Mouse (Mus musculus) hindbrain, postnatal 0 days (tissue): Measurements from ENCODE around the gene Nfkbil1. TPM values are rescaled to one million over a fixed set of nuclear protein-coding genes. Genes with fewer than 3 reads are reported as not detected.
"Not testable (repeated sequence)": the region's sequence is repeated elsewhere in the genome, so short reads cannot be mapped to it uniquely, and the experiment has no call there.

ENCODE experiments used
- ATAC-seq: fragments of 200-750 bp; cut with Nextera tagmentation; 2 replicates; pipeline ENCODE4 v1.8.0; 2017; ENCODE audit warnings: mild to moderate bottlenecking, moderate TSS enrichment, moderate library complexity
- DNase-seq: peaks from one replicate; pipeline ENCODE4 v3.0.0-alpha.2; 2015; ENCODE audit warnings: low spot score
- H3K27ac ChIP-seq: fragments of 300-500 bp; sonication (generic); 2 replicates; pipeline ENCODE4 v1.5.1; 2014; ENCODE audit warnings: mild to moderate bottlenecking
- H3K27me3 ChIP-seq: fragments of 300-500 bp; sonication (generic); 2 replicates; pipeline ENCODE4 v1.6.1; 2014; ENCODE audit warnings: low read length, mixed read lengths; ENCODE audit not compliant: insufficient read depth
- H3K36me3 ChIP-seq: fragments of 300-500 bp; sonication (generic); 2 replicates; pipeline ENCODE4 v1.6.1; 2014; ENCODE audit warnings: low read length, mixed read lengths; ENCODE audit not compliant: insufficient read depth
- H3K4me1 ChIP-seq: fragments of 300-500 bp; sonication (generic); 2 replicates; pipeline ENCODE4 v1.6.1; 2014; ENCODE audit warnings: antibody characterized with exemption, low read length, mixed read lengths; ENCODE audit not compliant: insufficient read depth
- H3K4me2 ChIP-seq: fragments of 300-500 bp; sonication (generic); 2 replicates; pipeline ENCODE4 v1.6.1; 2014; ENCODE audit warnings: low read depth, mild to moderate bottlenecking, low read length, moderate library complexity, mixed read lengths
- H3K4me3 ChIP-seq: fragments of 300-500 bp; sonication (generic); 2 replicates; pipeline ENCODE4 v1.5.1; 2014; ENCODE audit warnings: low read length
- H3K9ac ChIP-seq: fragments of 300-500 bp; sonication (generic); replicated peaks from 2 replicates; pipeline ENCODE4 v1.6.1; 2014; ENCODE audit warnings: mild to moderate bottlenecking, low read length, moderate library complexity, mixed read lengths
- H3K9me3 ChIP-seq: fragments of 300-500 bp; sonication (generic); 2 replicates; pipeline ENCODE4 v1.6.1; 2016; ENCODE audit warnings: low read length, mixed read lengths
- CTCF ChIP-seq: IDR thresholded peaks from 2 replicates; pipeline ENCODE4 v1.5.1; 2016; ENCODE audit warnings: antibody characterized with exemption, control low read depth, low read depth
- WGBS: fragments of 180-500 bp; shearing (Covaris S2); extraction: QIAGEN DNeasy Blood & Tissue Kit; methylation state at CpG from one replicate; pipeline ENCODE4 v1.1.7; 2014; 5-methylcytosine and 5-hydroxymethylcytosine counted together
- polyA plus RNA-seq: library from polyadenylated mRNA; unstranded; fragments of >200 nt; fragmentation: Nextera tagmentation; extraction: Ambion mirVana; gene quantifications from 2 replicates; pipeline ENCODE4 v1.2.1, GENCODE M21; 2015
- total RNA-seq: library from RNA; depleted of rRNA; stranded (reverse); fragments of >200 nt; gene quantifications from 2 replicates; pipeline ENCODE4 v1.2.3, GENCODE M21; 2014

The Nfkbil1 gene
- total and polyA plus RNA-seq, 2 experiments from 2014 or later = 12.9 to 15.5 TPM

GRCm38 (mm10) chr17:35236996-35237395, 1.4 kb upstream of the Nfkbil1 start:
- no peak for TF ChIP-seq CTCF

GRCm38 (mm10) chr17:35236390-35236746, 776 bp upstream of the Nfkbil1 start:
- H3K27ac ChIP-seq = peak overlapping the region; percentile 98
- peak overlapping the region; percentile 54 for H3K4me3 ChIP-seq
- H3K4me1 ChIP-seq = peaks cover 5% of the 10 kb centered on the region; the same call in 1 of the 2 replicates
- WGBS = under 1% methylated on average over 18 of the region's 18 CpGs
- peak; percentile 95 for DNase-seq
- peak; percentile 85 for ATAC-seq
- H3K9ac ChIP-seq = peak overlapping the region; percentile 77
- peak; percentile 99 for TF ChIP-seq CTCF
- no peaks in the 10 kb centered on the region for H3K27me3 ChIP-seq
- H3K9me3 ChIP-seq = no peaks in the 10 kb centered on the region
- H3K4me2 ChIP-seq = peak overlapping the region; percentile 87
- H3K36me3 ChIP-seq = 0 out of 2 replicates have a peak, but pooled peaks cover 8% of the 10 kb centered on the region

More at GRCm38 (mm10) chr17:35236996-35237395, 1.4 kb upstream of the Nfkbil1 start:
- Histone ChIP-seq H3K4me1 (peaks cover 5% of the 10 kb centered on the region; the same call in 1 of the 2 replicates), H3K27me3 (no peaks in the 10 kb centered on the region), H3K4me2 (peak overlapping the region; percentile 87), H3K27ac (peak overlapping the region; percentile 98), H3K9ac (peak overlapping the region; percentile 77), H3K36me3 (0 out of 2 replicates have a peak, but pooled peaks cover 8% of the 10 kb centered on the region), H3K4me3 (peak overlapping the region; percentile 54), H3K9me3 (no peaks in the 10 kb centered on the region)
- no peak for ATAC-seq
- DNase-seq = no peak
- 73% methylated on average over 9 of the region's 9 CpGs for WGBS

GRCm38 (mm10) chr17:35234903-35235302, 689 bp downstream of the Nfkbil1 start:
- no peak for DNase-seq
- Histone ChIP-seq H3K4me1 (no peaks in the 10 kb centered on the region), H3K27ac (peak overlapping the region; percentile 98)

GRCm38 (mm10) chr17:35234090-35234489, 1.5 kb downstream of the Nfkbil1 start:
- peaks cover 23% of the 10 kb centered on the region for H3K36me3 ChIP-seq
- DNase-seq, H3K9ac ChIP-seq, H3K4me1 ChIP-seq, H3K9me3 ChIP-seq, ATAC-seq, H3K27ac ChIP-seq, H3K4me2 ChIP-seq, H3K4me3 ChIP-seq, H3K27me3 ChIP-seq: not testable (repeated sequence)
- WGBS = 81% methylated on average over 7 of the region's 7 CpGs

More at GRCm38 (mm10) chr17:35234903-35235302, 689 bp downstream of the Nfkbil1 start:
- H3K9me3 ChIP-seq = no peaks in the 10 kb centered on the region
- H3K9ac ChIP-seq = peak overlapping the region; percentile 77
- H3K4me2 ChIP-seq = peak overlapping the region; percentile 87
- TF ChIP-seq CTCF = no peak
- ATAC-seq = no peak
- no peaks in the 10 kb centered on the region for H3K27me3 ChIP-seq
- peaks cover 14% of the 10 kb centered on the region for H3K36me3 ChIP-seq
- 9% methylated on average over 31 of the region's 31 CpGs for WGBS
- H3K4me3 ChIP-seq = peak overlapping the region; percentile 54

GRCm38 (mm10) chr17:35233114-35233980, 2.2 kb downstream of the Nfkbil1 start, which contains the start of gene Atp6v1g2:
Atp6v1g2 (plus strand) TSS chr17:35233660.
- Histone ChIP-seq H3K27me3 (no peaks in the 10 kb centered on the region), H3K27ac (no peak within 1 kb of the TSS; the same call in 1 of the 2 replicates), H3K9me3 (no peaks in the 10 kb centered on the region), H3K4me3 (peak within 1 kb of the TSS; percentile 54; the same call in 1 of the 2 replicates), H3K36me3 (peaks cover 25% of the 10 kb centered on the region), H3K4me2 (peak within 1 kb of the TSS; percentile 87), H3K4me1 (no peaks in the 10 kb centered on the region), H3K9ac (peak within 1 kb of the TSS; percentile 77; the same call in 1 of the 2 replicates)
- WGBS = 63% methylated on average over 18 of the region's 18 CpGs
- no peak for DNase-seq
- TF ChIP-seq CTCF = no peak
- no peak for ATAC-seq

- Histone ChIP-seq H3K4me3 (no peak overlapping the region), H3K4me2 (no peak overlapping the region), H3K4me1 (no peaks in the 10 kb centered on the region), H3K9ac (no peak overlapping the region), H3K27me3 (no peaks in the 10 kb centered on the region), H3K27ac (no peak overlapping the region), H3K36me3 (peaks cover 31% of the 10 kb centered on the region), H3K9me3 (no peaks in the 10 kb centered on the region)
- 89% methylated on average over 5 of the region's 5 CpGs for WGBS
- no peak for ATAC-seq
- no peak for DNase-seq
- TF ChIP-seq CTCF = no peak
Observed at GRCm38 (mm10) chr17:35232659-35233058, 2.9 kb downstream of the Nfkbil1 start.
